Mouse (Mus musculus) kidney, embryonic 16.5 days (tissue): ENCODE measurements around the gene Srpx2. TPM values are rescaled to one million over a fixed set of nuclear protein-coding genes. Genes with fewer than 3 reads are reported as not detected.
A peak's percentile ranks its signal among the peaks of the same experiment; 100 is the strongest.

Experiments
- ATAC-seq: fragments of 200-750 bp; cut with Nextera tagmentation; 2 replicates; pipeline ENCODE4 v1.8.0; 2017; ENCODE audit warnings: moderate TSS enrichment; ENCODE audit not compliant: low FRiP score, low TSS enrichment
- H3K27ac ChIP-seq: fragments of 300-500 bp; sonication (generic); 2 replicates; pipeline ENCODE4 v1.5.1; 2014; ENCODE audit warnings: low read length
- H3K27me3 ChIP-seq: fragments of 300-500 bp; sonication (generic); 2 replicates; pipeline ENCODE4 v1.6.1; 2014; ENCODE audit warnings: low read length, control low read depth, mixed read lengths; ENCODE audit not compliant: insufficient read depth
- H3K36me3 ChIP-seq: fragments of 300-500 bp; sonication (generic); 2 replicates; pipeline ENCODE4 v1.6.1; 2014; ENCODE audit warnings: low read length, control low read depth, mixed read lengths; ENCODE audit not compliant: insufficient read depth
- H3K4me1 ChIP-seq: fragments of 300-500 bp; sonication (generic); 2 replicates; pipeline ENCODE4 v1.6.1; 2014; ENCODE audit warnings: low read length, control low read depth, mixed read lengths; ENCODE audit not compliant: insufficient read depth
- H3K4me2 ChIP-seq: fragments of 300-500 bp; sonication (generic); replicated peaks from 2 replicates; pipeline ENCODE4 v1.6.1; 2014; ENCODE audit warnings: low read depth, low read length
- H3K4me3 ChIP-seq: fragments of 300-500 bp; sonication (generic); 2 replicates; pipeline ENCODE4 v1.5.1; 2014; ENCODE audit warnings: mild to moderate bottlenecking, low read length
- H3K9ac ChIP-seq: fragments of 300-500 bp; sonication (generic); replicated peaks from 2 replicates; pipeline ENCODE4 v1.6.1; 2014; ENCODE audit warnings: low read length
- H3K9me3 ChIP-seq: fragments of 300-500 bp; sonication (generic); 2 replicates; pipeline ENCODE4 v1.6.1; 2016; ENCODE audit warnings: low read length, control low read depth
- WGBS: fragments of 180-500 bp; shearing (Covaris S2); extraction: QIAGEN DNeasy Blood & Tissue Kit; methylation state at CpG from one replicate; pipeline ENCODE4 v1.1.7; 2014; 5-methylcytosine and 5-hydroxymethylcytosine counted together
- polyA plus RNA-seq: library from polyadenylated mRNA; unstranded; fragments of >200 nt; fragmentation: Nextera tagmentation; extraction: Ambion mirVana; gene quantifications from 2 replicates; pipeline ENCODE4 v1.2.1, GENCODE M21; 2015

The Srpx2 gene
- 5.8 and 6.3 TPM in 2 replicates for polyA plus RNA-seq

DNA sequence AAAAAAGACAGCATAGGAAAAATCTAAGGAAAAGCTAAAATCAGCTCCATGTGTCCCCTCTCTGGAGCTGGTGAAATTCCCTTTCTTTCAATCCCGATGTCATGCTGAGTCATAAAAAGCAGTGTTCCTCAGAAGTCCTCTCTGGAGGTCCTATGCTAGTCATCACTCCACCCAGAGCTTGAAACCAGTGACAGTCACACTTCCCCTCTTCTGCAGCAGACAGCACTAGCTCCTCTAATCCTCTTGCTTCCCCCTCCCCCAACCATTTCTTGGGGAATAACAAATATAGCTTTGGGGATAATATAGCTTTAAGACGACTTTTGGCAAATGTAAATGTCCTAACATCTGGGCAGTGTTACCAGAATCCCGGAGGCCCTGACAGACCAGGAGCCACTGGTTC, at the start of gene Srpx2:
Srpx2 (plus strand) TSS at position 166 of the 400 bp plus-strand sequence.
- ATAC-seq: no peak
- Histone ChIP-seq H3K36me3 (no peaks in the 10 kb centered on the region), H3K9ac (no peak within 1 kb of the TSS), H3K4me1 (no peaks in the 10 kb centered on the region), H3K4me3 (peak within 1 kb of the TSS; percentile 6; the same call in 1 of the 2 replicates), H3K27me3 (peaks cover 3% of the 10 kb centered on the region; the same call in 1 of the 2 replicates), H3K4me2 (peak within 1 kb of the TSS; percentile 27; the same call in 1 of the 2 replicates), H3K9me3 (no peaks in the 10 kb centered on the region), H3K27ac (no peak within 1 kb of the TSS)
- WGBS: 33% methylated on average over 3 of the region's 3 CpGs

DNA sequence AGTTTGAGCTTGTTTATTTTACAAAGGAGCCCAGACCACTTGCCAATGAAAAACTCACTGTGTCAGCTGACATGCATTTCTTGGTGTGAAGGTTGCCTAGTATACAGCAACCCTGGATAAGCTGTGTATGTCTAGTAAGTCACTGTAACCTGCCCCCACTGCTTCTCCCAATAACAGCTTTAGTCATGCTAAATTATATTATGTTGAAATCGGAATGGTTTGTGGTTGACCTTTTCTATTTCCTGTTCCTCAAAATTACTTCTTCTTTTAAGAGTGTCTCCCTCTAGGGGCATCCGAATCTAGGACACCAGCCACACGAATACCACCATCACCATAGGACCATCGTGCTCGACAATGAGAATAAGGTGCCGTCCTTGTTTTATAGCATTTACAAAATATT, 38.5 kb upstream of the Srpx2 start:
- peaks cover 5% of the 10 kb centered on the region; the same call in 1 of the 2 replicates for H3K27me3 ChIP-seq
- no peak overlapping the region for H3K27ac ChIP-seq
- 88% methylated on average over 6 of the region's 6 CpGs for WGBS
- H3K36me3 ChIP-seq: no peaks in the 10 kb centered on the region
- no peaks in the 10 kb centered on the region for H3K4me1 ChIP-seq
- H3K9me3 ChIP-seq: no peaks in the 10 kb centered on the region
- H3K4me3 ChIP-seq: no peak overlapping the region
- no peak overlapping the region for H3K4me2 ChIP-seq
- ATAC-seq: no peak
- H3K9ac ChIP-seq: no peak overlapping the region

DNA sequence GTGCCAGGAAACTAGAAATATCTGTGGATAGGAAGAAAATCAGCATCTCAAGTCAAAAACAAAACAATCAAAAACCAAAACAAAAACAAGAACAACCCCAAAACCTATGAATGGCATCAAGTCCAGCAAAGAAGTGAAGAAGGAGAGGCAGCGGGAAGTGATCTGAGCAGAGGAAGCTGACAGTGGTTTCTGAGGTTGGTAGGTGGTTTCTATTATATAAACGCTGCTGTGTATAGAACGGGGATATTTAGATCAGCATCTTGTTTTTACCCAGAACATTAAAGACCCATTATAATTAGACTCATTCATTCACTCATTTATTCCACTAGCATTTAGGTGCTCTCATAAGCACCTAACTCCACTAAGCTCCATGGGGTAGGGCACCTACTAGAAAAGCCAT, 20.9 kb upstream of the Srpx2 start:
- Histone ChIP-seq H3K27ac (no peak overlapping the region), H3K36me3 (0 out of 2 replicates have a peak, but pooled peaks cover 3% of the 10 kb centered on the region), H3K9me3 (no peaks in the 10 kb centered on the region), H3K4me3 (no peak overlapping the region), H3K4me2 (no peak overlapping the region), H3K9ac (no peak overlapping the region), H3K4me1 (no peaks in the 10 kb centered on the region), H3K27me3 (no peaks in the 10 kb centered on the region)
- WGBS: 99% methylated on average over 3 of the region's 3 CpGs
- no peak for ATAC-seq

DNA sequence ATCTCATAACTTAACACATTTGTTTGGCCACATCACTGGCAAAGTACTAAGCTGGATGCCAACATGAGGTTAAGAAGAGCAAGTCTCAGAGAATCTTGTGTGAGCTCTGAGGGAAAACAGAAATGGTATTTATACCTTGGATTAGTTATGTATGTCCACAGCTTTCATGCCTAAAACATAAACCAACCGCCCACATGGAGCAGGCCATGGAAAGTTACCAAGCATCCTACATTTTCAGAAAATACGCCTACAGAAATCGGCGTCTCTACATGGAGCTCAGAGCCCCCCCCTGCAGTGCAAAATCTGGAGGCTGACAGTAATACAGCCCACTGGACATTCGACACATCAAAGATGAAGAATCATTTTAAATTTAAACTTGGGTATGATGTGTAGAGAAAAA, 20.1 kb upstream of the Srpx2 start:
- Histone ChIP-seq H3K9me3 (no peaks in the 10 kb centered on the region), H3K27me3 (no peaks in the 10 kb centered on the region), H3K4me1 (no peaks in the 10 kb centered on the region), H3K4me2 (no peak overlapping the region), H3K4me3 (no peak overlapping the region), H3K27ac (no peak overlapping the region), H3K36me3 (0 out of 2 replicates have a peak, but pooled peaks cover 3% of the 10 kb centered on the region), H3K9ac (no peak overlapping the region)
- ATAC-seq: no peak
- 84% methylated on average over 5 of the region's 5 CpGs for WGBS

DNA sequence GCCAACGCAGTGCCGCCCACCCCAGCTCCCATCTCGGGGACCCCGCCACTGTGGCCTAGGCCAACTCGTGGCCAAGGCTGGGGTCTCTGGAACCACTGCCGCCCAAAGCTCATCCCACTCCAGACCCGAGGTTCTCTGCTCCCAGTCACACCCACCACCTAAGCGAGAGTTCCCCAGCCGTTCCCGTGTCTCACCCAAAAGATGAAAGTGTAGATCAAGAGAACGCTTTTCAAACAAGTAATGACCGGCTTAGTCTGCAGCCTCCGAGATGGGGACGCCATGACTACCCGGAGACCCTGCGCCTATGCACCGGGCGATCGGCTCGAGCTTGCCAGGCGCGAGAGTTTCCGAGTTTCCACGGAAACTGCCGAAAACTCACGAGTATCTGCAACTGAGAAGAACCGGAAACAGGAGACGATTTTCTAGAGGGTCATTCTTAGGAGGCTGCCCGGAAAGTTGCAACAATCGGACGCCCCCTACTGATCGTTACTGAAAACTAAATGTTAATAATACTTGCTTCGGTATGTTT, 10.1 kb upstream of the Srpx2 start, which contains the start of gene Tspan6:
Tspan6 (minus strand) TSS at position 416 of the 529 bp plus-strand sequence.
- Histone ChIP-seq H3K36me3 (0 out of 2 replicates have a peak, but pooled peaks cover 4% of the 10 kb centered on the region), H3K9me3 (no peaks in the 10 kb centered on the region), H3K9ac (peak within 1 kb of the TSS; percentile 78), H3K4me1 (no peaks in the 10 kb centered on the region), H3K27ac (0 out of 2 replicates have a peak within 1 kb of the TSS, but pooled peaks have one; percentile 18), H3K4me2 (peak within 1 kb of the TSS; percentile 47), H3K4me3 (peak within 1 kb of the TSS; percentile 70), H3K27me3 (peaks cover 3% of the 10 kb centered on the region; the same call in 1 of the 2 replicates)
- WGBS: 24% methylated on average over 33 of the region's 33 CpGs
- ATAC-seq: peak; percentile 97

DNA sequence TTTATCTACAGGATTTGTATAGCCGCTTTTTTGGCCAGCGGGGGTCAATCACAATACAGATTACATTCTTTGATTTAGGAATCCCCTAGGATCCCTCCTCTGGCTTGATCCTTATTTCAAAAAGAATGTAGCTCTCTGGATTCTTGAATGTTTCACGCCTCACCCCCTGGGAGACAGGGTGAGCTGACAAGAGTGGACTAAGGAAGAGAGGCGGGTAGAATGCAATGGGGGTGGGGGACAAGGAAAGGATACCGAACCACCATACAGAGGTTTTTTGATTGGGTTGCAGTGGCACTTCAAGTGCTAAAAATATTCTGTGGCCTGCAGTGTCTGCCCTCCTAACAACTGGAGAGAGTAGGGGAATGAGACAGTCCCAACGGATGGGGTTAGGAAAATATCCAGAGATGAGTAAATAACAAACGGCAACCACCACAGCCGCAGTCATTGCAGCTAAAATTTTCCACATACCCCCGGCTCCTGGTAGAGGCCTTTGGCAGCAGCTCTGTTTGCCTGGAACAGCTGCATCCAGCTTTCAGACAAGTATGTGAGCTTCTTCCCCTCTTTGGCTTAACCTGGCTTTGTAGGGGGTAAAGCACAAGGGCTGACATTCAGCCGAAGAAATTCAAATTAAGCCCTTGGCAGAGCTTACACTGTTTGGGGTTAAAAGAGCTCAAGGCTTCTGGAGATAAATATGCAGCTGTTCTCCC, 3.3 kb downstream of the Srpx2 start:
- Histone ChIP-seq H3K9ac (no peak overlapping the region), H3K36me3 (no peaks in the 10 kb centered on the region), H3K4me1 (no peaks in the 10 kb centered on the region), H3K27me3 (peaks cover 3% of the 10 kb centered on the region; the same call in 1 of the 2 replicates), H3K4me3 (no peak overlapping the region), H3K9me3 (no peaks in the 10 kb centered on the region), H3K4me2 (no peak overlapping the region), H3K27ac (peak overlapping the region; percentile 34; the same call in 1 of the 2 replicates)
- 66% methylated on average over 10 of the region's 10 CpGs for WGBS
- no peak for ATAC-seq

DNA sequence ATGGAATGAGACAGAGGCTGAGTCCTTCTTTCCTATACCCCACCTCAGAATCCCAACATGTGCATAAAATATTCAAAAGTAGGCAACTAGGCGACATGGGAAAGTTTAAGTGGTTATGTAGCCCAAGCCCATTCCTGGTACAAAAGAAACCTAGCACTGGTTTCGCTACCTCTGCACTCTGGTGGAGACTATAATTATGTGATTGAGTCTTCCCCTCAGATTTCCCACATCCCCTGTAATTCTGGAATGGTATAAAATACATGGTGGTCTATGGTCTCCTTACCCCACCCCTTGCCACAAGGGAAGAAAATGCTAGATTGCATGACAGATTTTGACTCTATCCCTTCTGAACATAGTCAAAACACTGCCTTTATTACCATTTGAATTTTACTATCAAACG, 4.8 kb downstream of the Srpx2 start:
- Histone ChIP-seq H3K36me3 (no peaks in the 10 kb centered on the region), H3K4me3 (no peak overlapping the region), H3K27me3 (peaks cover 3% of the 10 kb centered on the region; the same call in 1 of the 2 replicates), H3K9ac (no peak overlapping the region), H3K4me1 (no peaks in the 10 kb centered on the region), H3K27ac (no peak overlapping the region), H3K9me3 (no peaks in the 10 kb centered on the region), H3K4me2 (no peak overlapping the region)
- WGBS: 82% methylated on average over 3 of the region's 3 CpGs
- ATAC-seq: no peak

DNA sequence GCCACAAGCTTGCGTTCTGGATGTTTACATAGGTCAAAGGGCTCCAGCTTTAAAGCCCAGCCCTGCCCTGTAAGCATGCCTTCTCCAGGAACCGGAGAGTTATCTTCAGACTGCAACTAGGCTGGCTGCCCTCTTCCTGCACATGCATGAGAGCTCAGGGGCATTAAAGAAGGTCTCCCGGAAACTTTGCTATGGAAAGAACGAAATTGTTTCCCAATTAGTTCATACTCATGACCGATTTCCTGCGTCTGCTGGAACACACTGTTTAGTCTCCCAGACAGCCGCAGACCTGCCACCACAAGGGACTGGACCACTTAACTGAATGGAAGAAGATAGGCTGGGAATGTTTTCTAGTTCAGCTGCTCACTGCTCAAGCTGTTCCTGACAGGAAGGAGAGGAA, 6.0 kb downstream of the Srpx2 start:
- no peak overlapping the region for H3K4me2 ChIP-seq
- H3K27ac ChIP-seq: no peak overlapping the region
- no peaks in the 10 kb centered on the region for H3K4me1 ChIP-seq
- H3K9me3 ChIP-seq: no peaks in the 10 kb centered on the region
- ATAC-seq: peak; percentile 57; the same call in 1 of the 2 replicates
- 51% methylated on average over 7 of the region's 7 CpGs for WGBS
- H3K9ac ChIP-seq: no peak overlapping the region
- H3K36me3 ChIP-seq: no peaks in the 10 kb centered on the region
- peaks cover 3% of the 10 kb centered on the region; the same call in 1 of the 2 replicates for H3K27me3 ChIP-seq
- no peak overlapping the region for H3K4me3 ChIP-seq

DNA sequence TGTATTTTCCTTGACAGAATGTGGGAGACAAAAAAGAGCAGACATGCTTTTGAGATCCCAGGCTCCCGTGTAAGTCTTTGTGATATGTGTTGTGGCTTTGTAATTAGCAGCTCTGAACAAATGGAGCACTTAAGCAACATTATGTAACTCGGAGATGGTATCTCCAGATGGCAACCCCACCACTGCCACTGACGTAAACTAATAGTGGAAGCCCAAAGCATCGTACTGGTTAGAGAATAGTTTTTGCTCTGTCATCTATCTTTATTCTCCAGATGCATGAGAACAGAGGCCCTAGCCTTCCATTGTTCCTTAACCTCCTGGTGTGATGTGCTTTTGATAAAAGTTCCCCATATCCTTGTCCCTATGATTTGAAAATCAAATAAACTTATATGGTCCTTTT, 13.0 kb downstream of the Srpx2 start:
- H3K9ac ChIP-seq: no peak overlapping the region
- H3K9me3 ChIP-seq: no peaks in the 10 kb centered on the region
- WGBS: 80% methylated on average over 4 of the region's 4 CpGs
- H3K4me1 ChIP-seq: no peaks in the 10 kb centered on the region
- peaks cover 12% of the 10 kb centered on the region; the same call in 1 of the 2 replicates for H3K27me3 ChIP-seq
- H3K4me3 ChIP-seq: no peak overlapping the region
- no peak overlapping the region for H3K4me2 ChIP-seq
- no peak for ATAC-seq
- H3K36me3 ChIP-seq: no peaks in the 10 kb centered on the region
- H3K27ac ChIP-seq: no peak overlapping the region

DNA sequence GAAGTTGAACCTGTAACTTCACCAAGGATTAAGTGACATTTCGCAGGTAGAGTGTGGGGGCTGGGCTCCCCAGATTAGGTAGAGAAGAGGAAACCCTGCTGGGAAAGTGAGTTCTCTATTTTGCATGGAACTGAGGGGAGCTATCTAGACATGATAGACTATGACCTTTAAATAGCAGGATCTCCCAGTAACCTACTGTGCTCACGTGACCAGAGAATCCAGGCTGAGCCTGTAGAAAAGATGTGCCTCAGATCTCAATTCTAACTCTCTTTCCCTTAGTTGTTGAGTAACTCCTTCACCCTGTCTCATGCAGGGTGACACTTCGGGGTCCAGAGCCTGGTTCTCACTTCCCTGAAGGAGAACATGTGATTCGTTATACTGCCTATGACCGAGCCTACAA, 18.5 kb downstream of the Srpx2 start:
- no peak overlapping the region for H3K27ac ChIP-seq
- ATAC-seq: no peak
- no peak overlapping the region for H3K9ac ChIP-seq
- no peak overlapping the region for H3K4me3 ChIP-seq
- no peaks in the 10 kb centered on the region for H3K36me3 ChIP-seq
- no peaks in the 10 kb centered on the region for H3K9me3 ChIP-seq
- WGBS: 78% methylated on average over 5 of the region's 5 CpGs
- H3K4me1 ChIP-seq: no peaks in the 10 kb centered on the region
- no peak overlapping the region for H3K4me2 ChIP-seq
- peaks cover 13% of the 10 kb centered on the region; the same call in 1 of the 2 replicates for H3K27me3 ChIP-seq
